Mouse (Mus musculus) MEL (cell line): ENCODE results near the gene Saa4. TPM values are rescaled to one million over a fixed set of nuclear protein-coding genes. Genes with fewer than 3 reads are reported as not detected.
"Not testable (repeated sequence)": the region's sequence is repeated elsewhere in the genome, so short reads cannot be mapped to it uniquely, and the experiment has no call there.

Source experiments
- DNase-seq: peaks from one replicate; pipeline ENCODE4 v3.0.0; 2011; ENCODE audit warnings: low read depth, low spot score
- H3K27ac ChIP-seq: 2 replicates; pipeline ENCODE4 v1.5.1; 2012; ENCODE audit warnings: low read depth, mild to moderate bottlenecking, control low read depth, low read length, moderate library complexity; ENCODE audit not compliant: control insufficient read depth
- H3K27me3 ChIP-seq, 2 experiments: fragments of 150-350 bp in 1 of 2; sonication (generic) in 1 of 2; 2 replicates each; pipeline ENCODE4 v1.6.1; 2012; ENCODE audit warnings: low read length in 2 of 2, mild to moderate bottlenecking in 2 of 2, improper control_type of control experiment in 1 of 2, moderate library complexity in 1 of 2; ENCODE audit not compliant: insufficient read depth in 2 of 2, control insufficient read depth in 1 of 2
- H3K36me3 ChIP-seq, 2 experiments: 2 replicates each; pipeline ENCODE4 v1.6.1; 2012 to 2014; ENCODE audit warnings: low read length in 2 of 2, improper control_type of control experiment in 1 of 2, inconsistent platforms in 1 of 2, mild to moderate bottlenecking in 1 of 2; ENCODE audit not compliant: insufficient read depth in 2 of 2, control insufficient read depth in 1 of 2
- H3K4me1 ChIP-seq, 2 experiments: fragments of 150-350 bp in 1 of 2; sonication (generic) in 1 of 2; 2 replicates each; pipeline ENCODE4 v1.6.1; 2012; ENCODE audit warnings: low read length in 2 of 2, improper control_type of control experiment in 1 of 2, mild to moderate bottlenecking in 1 of 2; ENCODE audit not compliant: insufficient read depth in 2 of 2, control insufficient read depth in 1 of 2
- H3K4me3 ChIP-seq, 2 experiments: fragments of 150-350 bp in 1 of 2; sonication (generic) in 1 of 2; 2 replicates each; pipeline ENCODE4 v1.5.1; 2012; ENCODE audit warnings: low read depth in 2 of 2, low read length in 2 of 2, mild to moderate bottlenecking in 2 of 2, moderate library complexity in 2 of 2, control low read depth in 1 of 2, improper control_type of control experiment in 1 of 2; ENCODE audit not compliant: control insufficient read depth in 1 of 2, insufficient read depth in 1 of 2
- H3K79me2 ChIP-seq: 2 replicates; pipeline ENCODE4 v1.6.1; 2012; ENCODE audit warnings: mild to moderate bottlenecking, low read length, moderate library complexity; ENCODE audit not compliant: control insufficient read depth, poor library complexity, insufficient read depth
- H3K9ac ChIP-seq: 2 replicates; pipeline ENCODE4 v1.6.1; 2012; ENCODE audit warnings: low read depth, mild to moderate bottlenecking, control low read depth, low read length, moderate library complexity; ENCODE audit not compliant: control insufficient read depth, poor library complexity, severe bottlenecking
- H3K9me3 ChIP-seq: fragments of 150-350 bp; sonication (generic); replicated peaks from 2 replicates; pipeline ENCODE4 v1.6.1; 2012; ENCODE audit warnings: mild to moderate bottlenecking, low read length, improper control_type of control experiment, moderate library complexity; ENCODE audit not compliant: insufficient read depth
- ELF1 ChIP-seq: IDR thresholded peaks from 2 replicates; pipeline ENCODE4 v1.6.1; 2014; ENCODE audit warnings: low read depth, mild to moderate bottlenecking, inconsistent platforms, low read length, improper control_type of control experiment, moderate library complexity
- ETS1 ChIP-seq: IDR thresholded peaks from 2 replicates; pipeline ENCODE4 v1.6.1; 2012; ENCODE audit warnings: low read depth, mild to moderate bottlenecking, inconsistent platforms, low read length, improper control_type of control experiment, moderate library complexity
- GABPA ChIP-seq: IDR thresholded peaks from 2 replicates; pipeline ENCODE4 v1.6.1; 2012; ENCODE audit warnings: low read depth, mild to moderate bottlenecking, inconsistent platforms, low read length, improper control_type of control experiment, moderate library complexity
- JUND ChIP-seq: IDR thresholded peaks from 2 replicates; pipeline ENCODE4 v1.6.1; 2011; ENCODE audit warnings: low read depth, mild to moderate bottlenecking, improper control_type of control experiment, low read length
- KAT2A ChIP-seq: conservative IDR thresholded peaks from 2 replicates; pipeline ENCODE4 v1.6.1; 2012; ENCODE audit warnings: low read depth, low read length, improper control_type of control experiment, inconsistent platforms
- MAX ChIP-seq: IDR thresholded peaks from 2 replicates; pipeline ENCODE4 v1.6.1; 2011; ENCODE audit warnings: low read length, improper control_type of control experiment
- MAZ ChIP-seq: IDR thresholded peaks from 2 replicates; pipeline ENCODE4 v1.6.1; 2012; ENCODE audit warnings: low read depth, mild to moderate bottlenecking, inconsistent platforms, low read length, improper control_type of control experiment
- MXI1 ChIP-seq: IDR thresholded peaks from 2 replicates; pipeline ENCODE4 v1.6.1; 2011; ENCODE audit warnings: mild to moderate bottlenecking, low read depth, low read length, improper control_type of control experiment
- POLR2AphosphoS2 ChIP-seq: IDR thresholded peaks from 2 replicates; pipeline ENCODE4 v1.6.1; 2011; ENCODE audit warnings: low read length, improper control_type of control experiment
- POLR2AphosphoS5 ChIP-seq: IDR thresholded peaks from 2 replicates; pipeline ENCODE4 v1.6.1; 2012; ENCODE audit warnings: low read depth, borderline replicate concordance, mild to moderate bottlenecking, inconsistent platforms, low read length, moderate library complexity, mixed read lengths
- SMC3 ChIP-seq: IDR thresholded peaks from 2 replicates; pipeline ENCODE4 v1.6.1; 2011; ENCODE audit warnings: low read depth, low read length, improper control_type of control experiment
- ZC3H11A ChIP-seq: IDR thresholded peaks from 2 replicates; pipeline ENCODE4 v1.6.1; 2012; ENCODE audit warnings: low read depth, mild to moderate bottlenecking, inconsistent platforms, low read length, improper control_type of control experiment
- ZKSCAN1 ChIP-seq: IDR thresholded peaks from 2 replicates; pipeline ENCODE4 v1.6.1; 2012; ENCODE audit warnings: low read depth, mild to moderate bottlenecking, inconsistent platforms, low read length, improper control_type of control experiment, moderate library complexity
- ZNF384 ChIP-seq: IDR thresholded peaks from 2 replicates; pipeline ENCODE4 v1.6.1; 2012; ENCODE audit warnings: low read depth, mild to moderate bottlenecking, inconsistent platforms, low read length, improper control_type of control experiment
- polyA plus RNA-seq, 2 experiments: library from polyadenylated mRNA; stranded (reverse) in 1 of 2; unstranded in 1 of 2; fragments of >175 nt in 1 of 2; fragments of >200 nt in 1 of 2; gene quantifications; 2 replicates each; pipeline versions ENCODE4 v1.2.1 to v1.2.4; 2012; ENCODE audit warnings: low replicate concordance in 2 of 2, low read depth in 1 of 2; ENCODE audit not compliant: insufficient read length in 2 of 2, insufficient read depth in 1 of 2, missing spikeins in 1 of 2
- total RNA-seq: library from RNA; depleted of rRNA; stranded (reverse); fragments of 300-350 nt; gene quantifications from 2 replicates; pipeline ENCODE4 v1.2.3, GENCODE M21; 2012

The Saa4 gene
- total and polyA plus RNA-seq, 3 experiments = not detected

DNA sequence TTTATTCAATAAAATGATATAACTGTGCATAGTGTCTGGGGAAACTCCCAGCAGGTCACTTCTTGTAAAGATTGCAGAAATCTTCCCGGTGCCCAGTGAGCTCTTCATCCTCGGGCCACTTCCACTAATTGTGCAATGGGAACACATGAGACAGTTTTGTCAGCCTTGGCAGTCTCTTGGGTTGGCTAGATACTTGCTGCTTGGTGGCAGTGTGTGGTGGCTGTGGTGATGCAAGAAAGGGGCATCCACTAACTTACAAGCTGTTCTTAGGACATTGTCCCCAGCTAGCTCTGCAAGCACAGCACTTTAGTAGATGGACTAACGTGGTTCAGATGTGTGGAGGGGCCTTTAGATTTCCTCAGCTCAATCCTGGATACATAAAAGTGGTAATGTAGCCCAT lies 13.4 kb upstream of the Saa4 start:
- H3K79me2 ChIP-seq = no peaks in the 10 kb centered on the region

DNA sequence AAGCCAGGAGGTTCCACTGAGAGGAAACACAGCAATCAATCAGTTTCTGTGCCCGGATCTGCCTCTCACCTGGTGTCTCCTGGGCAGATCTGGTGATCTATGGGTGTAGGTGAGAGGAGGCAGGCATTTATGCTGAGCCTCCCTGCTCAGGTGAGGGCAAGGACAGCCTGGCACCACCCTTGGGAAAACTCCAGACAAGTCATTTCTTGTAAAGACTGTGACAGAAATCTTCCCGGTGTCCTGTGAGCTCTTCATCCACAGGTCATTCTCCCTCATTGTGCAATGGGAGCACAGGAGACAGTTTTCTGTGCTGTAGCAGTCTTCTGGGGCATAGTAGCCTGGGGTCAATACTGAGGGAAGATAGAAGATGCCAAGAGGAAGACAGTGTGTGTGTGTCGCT lies 10.5 kb upstream of the Saa4 start, which contains the start of gene Saa1:
TSS of gene Saa1 (minus strand) at position 101 of the 400 bp plus-strand sequence.
- not testable (repeated sequence) for H3K9ac ChIP-seq, DNase-seq, H3K27ac ChIP-seq, H3K9me3 ChIP-seq, H3K79me2 ChIP-seq, H3K4me1 ChIP-seq, H3K36me3 ChIP-seq, H3K4me3 ChIP-seq
- peaks cover 7 to 11% of the 10 kb centered on the region in 2 experiments for H3K27me3 ChIP-seq

More for the DNA sequence above, 13.4 kb upstream of the Saa4 start:
- H3K9ac ChIP-seq = no peak overlapping the region
- peaks cover 12 to 20% of the 10 kb centered on the region in 2 experiments for H3K27me3 ChIP-seq
- H3K4me3 ChIP-seq = no peak overlapping the region
- H3K9me3 ChIP-seq = no peaks in the 10 kb centered on the region
- no peaks in the 10 kb centered on the region for H3K4me1 ChIP-seq
- H3K36me3 ChIP-seq = no peaks in the 10 kb centered on the region
- TF ChIP-seq ZC3H11A (no peak), JUND (no peak), MAX (no peak), MAZ (no peak), ETS1 (no peak), ZKSCAN1 (no peak), ZNF384 (no peak), ELF1 (no peak), POLR2AphosphoS2 (no peak), POLR2AphosphoS5 (no peak), KAT2A (no peak), SMC3 (no peak), GABPA (no peak), MXI1 (no peak)
- no peak overlapping the region for H3K27ac ChIP-seq
- no peak for DNase-seq

DNA sequence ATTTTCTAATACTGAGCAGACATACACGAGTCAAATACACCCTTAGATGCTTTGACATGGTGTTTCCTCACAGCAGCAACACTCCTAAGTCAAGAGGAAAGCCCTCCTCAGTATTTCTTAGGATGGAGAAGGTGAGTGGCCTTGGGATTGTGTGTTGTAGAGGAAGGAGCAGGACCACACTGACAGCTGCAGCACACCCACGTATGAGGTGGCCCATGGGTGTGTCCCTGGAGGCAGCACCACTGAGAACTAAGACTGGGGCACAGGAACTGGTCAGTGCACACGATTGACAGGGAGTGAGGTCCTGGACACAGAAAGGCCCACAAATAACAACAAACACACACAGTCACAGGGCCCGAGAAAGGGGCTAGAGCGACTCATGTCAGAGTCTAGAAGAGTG lies 7.6 kb upstream of the Saa4 start:
- H3K9ac ChIP-seq, H3K36me3 ChIP-seq, H3K27me3 ChIP-seq, H3K4me3 ChIP-seq, H3K27ac ChIP-seq, H3K79me2 ChIP-seq, H3K4me1 ChIP-seq, DNase-seq, H3K9me3 ChIP-seq: not testable (repeated sequence)
